Mouse (Mus musculus): ENCODE results near the gene Scyl2. TPM values are rescaled to one million over a fixed set of nuclear protein-coding genes. Genes with fewer than 3 reads are reported as not detected.

Gene Scyl2
- 8.1 and 10.3 TPM in 2 replicates for polyA plus RNA-seq (2012; rRNA removed)

GRCm38 (mm10) chr10:89686139-89686808 lies at the start of gene Scyl2:
Gene Scyl2 (minus strand): TSS chr10:89686285.

GRCm38 (mm10) chr10:89732001-89732794 lies 46.1 kb upstream of the Scyl2 start, which contains the start of gene Actr6:
Gene Actr6 (minus strand): TSS chr10:89732295.

GRCm38 (mm10) chr10:89621129-89621528 lies 65.0 kb downstream of the Scyl2 start, which contains the start of gene Slc17a8:
Gene Slc17a8 (minus strand): TSS chr10:89621253.

Other genes starting within 250 kb of the Scyl2 start
- 1.5 and 2.6 TPM in 2 replicates for gene Gas2l3, start 242.3 kb downstream of the Scyl2 start, polyA plus RNA-seq (2012; rRNA removed)
- gene Nr1h4, start 152.7 kb downstream of the Scyl2 start, polyA plus RNA-seq (2012; rRNA removed): 3.6 and 4.1 TPM in 2 replicates
- 0.06 and 0.17 TPM in 2 replicates for gene Slc17a8, start 65.0 kb downstream of the Scyl2 start, polyA plus RNA-seq (2012; rRNA removed)
- gene Actr6, start 46.0 kb upstream of the Scyl2 start, polyA plus RNA-seq (2012; rRNA removed): 0.79 and 1.3 TPM in 2 replicates
- 11.3 and 14.2 TPM in 2 replicates for gene Uhrf1bp1l, start 58.7 kb upstream of the Scyl2 start, polyA plus RNA-seq (2012; rRNA removed)
- 0.18 and 1.0 TPM in 2 replicates for gene Anks1b, start 187.2 kb upstream of the Scyl2 start, polyA plus RNA-seq (2012; rRNA removed)

Data from ovary, adult 2 months (tissue).